Mouse (Mus musculus) lung, embryonic 14.5 days (tissue): ENCODE measurements around the gene Aftph. TPM values are rescaled to one million over a fixed set of nuclear protein-coding genes. Genes with fewer than 3 reads are reported as not detected.
A peak's percentile ranks its signal among the peaks of the same experiment; 100 is the strongest.

ENCODE experiments used
- ATAC-seq: fragments of 200-750 bp; cut with Nextera tagmentation; 2 replicates; pipeline ENCODE4 v1.8.0; 2017; ENCODE audit warnings: mild to moderate bottlenecking, moderate TSS enrichment, moderate library complexity; ENCODE audit not compliant: insufficient read depth
- DNase-seq: peaks from one replicate; pipeline ENCODE4 v3.0.0-alpha.2; 2015
- H3K27ac ChIP-seq: fragments of 300-500 bp; sonication (generic); 2 replicates; pipeline ENCODE4 v1.5.1; 2014; ENCODE audit warnings: low read depth, mild to moderate bottlenecking, moderate library complexity
- H3K27me3 ChIP-seq: fragments of 300-500 bp; sonication (generic); 2 replicates; pipeline ENCODE4 v1.6.1; 2014; ENCODE audit warnings: low read length, control low read depth; ENCODE audit not compliant: insufficient read depth
- H3K36me3 ChIP-seq: fragments of 300-500 bp; sonication (generic); 2 replicates; pipeline ENCODE4 v1.6.1; 2014; ENCODE audit warnings: control low read depth; ENCODE audit not compliant: insufficient read depth
- H3K4me1 ChIP-seq: fragments of 300-500 bp; sonication (generic); 2 replicates; pipeline ENCODE4 v1.6.1; 2014; ENCODE audit warnings: antibody characterized with exemption, control low read depth; ENCODE audit not compliant: insufficient read depth
- H3K4me2 ChIP-seq: fragments of 300-500 bp; sonication (generic); 2 replicates; pipeline ENCODE4 v1.6.1; 2014; ENCODE audit warnings: mild to moderate bottlenecking
- H3K4me3 ChIP-seq: fragments of 300-500 bp; sonication (generic); 2 replicates; pipeline ENCODE4 v1.5.1; 2014; ENCODE audit warnings: low read depth, low read length
- H3K9ac ChIP-seq: fragments of 300-500 bp; sonication (generic); 2 replicates; pipeline ENCODE4 v1.6.1; 2014
- H3K9me3 ChIP-seq: fragments of 300-500 bp; sonication (generic); 2 replicates; pipeline ENCODE4 v1.6.1; 2016; ENCODE audit warnings: low read depth, low read length, control low read depth
- CTCF ChIP-seq: IDR thresholded peaks from 2 replicates; pipeline ENCODE4 v1.5.1; 2016; ENCODE audit warnings: antibody characterized with exemption, low read depth
- WGBS: fragments of 180-500 bp; shearing (Covaris S2); extraction: QIAGEN DNeasy Blood & Tissue Kit; methylation state at CpG from one replicate; pipeline ENCODE4 v1.1.7; 2014; 5-methylcytosine and 5-hydroxymethylcytosine counted together
- polyA plus RNA-seq: library from polyadenylated mRNA; unstranded; fragments of >200 nt; fragmentation: Nextera tagmentation; extraction: Ambion mirVana; gene quantifications from 2 replicates; pipeline ENCODE4 v1.2.1, GENCODE M21; 2014

The Aftph gene
- polyA plus RNA-seq, 1 experiment from 2014 or later, result 20.4 TPM

- no peak for TF ChIP-seq CTCF
- no peak overlapping the region for H3K9ac ChIP-seq
- H3K4me3 ChIP-seq, result no peak overlapping the region
- no peak overlapping the region for H3K27ac ChIP-seq
- H3K4me1 ChIP-seq, result 0 out of 2 replicates have a peak, but pooled peaks cover 2% of the 10 kb centered on the region
- DNase-seq, result no peak
- H3K36me3 ChIP-seq, result peaks cover 15% of the 10 kb centered on the region; the same call in 1 of the 2 replicates
- H3K27me3 ChIP-seq, result no peaks in the 10 kb centered on the region
- H3K9me3 ChIP-seq, result no peaks in the 10 kb centered on the region
- 85% methylated on average over 2 of the region's 2 CpGs for WGBS
- H3K4me2 ChIP-seq, result no peak overlapping the region
- ATAC-seq, result no peak
Observed at GRCm38 (mm10) chr11:20728044-20728443, 13.3 kb downstream of the Aftph start.

GRCm38 (mm10) chr11:20723572-20723971 is 17.8 kb downstream of the Aftph start:
- H3K27me3 ChIP-seq, result no peaks in the 10 kb centered on the region
- no peak for TF ChIP-seq CTCF
- H3K27ac ChIP-seq, result no peak overlapping the region
- no peak overlapping the region for H3K4me2 ChIP-seq
- no peak overlapping the region for H3K9ac ChIP-seq
- H3K4me3 ChIP-seq, result no peak overlapping the region
- ATAC-seq (no peak), DNase-seq (no peak)
- 76% methylated on average over 5 of the region's 5 CpGs for WGBS
- H3K4me1 ChIP-seq, result no peaks in the 10 kb centered on the region
- peaks cover 25% of the 10 kb centered on the region; the same call in 1 of the 2 replicates for H3K36me3 ChIP-seq
- H3K9me3 ChIP-seq, result no peaks in the 10 kb centered on the region

GRCm38 (mm10) chr11:20712068-20712671 is 29.2 kb downstream of the Aftph start:
- Histone ChIP-seq H3K9ac (no peak overlapping the region), H3K4me2 (no peak overlapping the region), H3K4me3 (no peak overlapping the region), H3K4me1 (no peaks in the 10 kb centered on the region), H3K9me3 (no peaks in the 10 kb centered on the region), H3K27ac (no peak overlapping the region), H3K36me3 (no peaks in the 10 kb centered on the region), H3K27me3 (no peaks in the 10 kb centered on the region)
- DNase-seq, result no peak
- TF ChIP-seq CTCF, result no peak
- 65% methylated on average over 9 of the region's 9 CpGs for WGBS
- ATAC-seq, result no peak

- DNase-seq (peak; percentile 93), ATAC-seq (peak; percentile 73)
- Histone ChIP-seq H3K27ac (no peak overlapping the region), H3K4me2 (no peak overlapping the region), H3K9me3 (no peaks in the 10 kb centered on the region), H3K4me3 (no peak overlapping the region), H3K27me3 (no peaks in the 10 kb centered on the region), H3K9ac (no peak overlapping the region), H3K36me3 (peaks cover 9% of the 10 kb centered on the region; the same call in 1 of the 2 replicates), H3K4me1 (no peaks in the 10 kb centered on the region)
- WGBS, result 5% methylated on average over 4 of the region's 4 CpGs
- peak; percentile 97 for TF ChIP-seq CTCF
Observed at GRCm38 (mm10) chr11:20691000-20691399, 50.4 kb downstream of the Aftph start.

GRCm38 (mm10) chr11:20681679-20682078 is 59.7 kb downstream of the Aftph start:
- H3K4me1 ChIP-seq, result no peaks in the 10 kb centered on the region
- DNase-seq (no peak), ATAC-seq (no peak)
- peaks cover 15% of the 10 kb centered on the region; the same call in 1 of the 2 replicates for H3K36me3 ChIP-seq
- H3K4me2 ChIP-seq, result no peak overlapping the region
- WGBS, result 87% methylated on average over 5 of the region's 5 CpGs
- H3K27ac ChIP-seq, result no peak overlapping the region
- H3K27me3 ChIP-seq, result no peaks in the 10 kb centered on the region
- no peaks in the 10 kb centered on the region for H3K9me3 ChIP-seq
- no peak for TF ChIP-seq CTCF
- H3K9ac ChIP-seq, result no peak overlapping the region
- H3K4me3 ChIP-seq, result no peak overlapping the region

GRCm38 (mm10) chr11:20680781-20681180 is 60.6 kb downstream of the Aftph start:
- Histone ChIP-seq H3K4me1 (no peaks in the 10 kb centered on the region), H3K9ac (no peak overlapping the region), H3K27me3 (no peaks in the 10 kb centered on the region), H3K4me3 (no peak overlapping the region), H3K9me3 (no peaks in the 10 kb centered on the region), H3K36me3 (peaks cover 9% of the 10 kb centered on the region; the same call in 1 of the 2 replicates), H3K4me2 (no peak overlapping the region), H3K27ac (no peak overlapping the region)
- DNase-seq, result no peak
- TF ChIP-seq CTCF, result no peak
- 82% methylated on average over 5 of the region's 5 CpGs for WGBS
- no peak for ATAC-seq

- H3K9ac ChIP-seq, result no peak overlapping the region
- no peaks in the 10 kb centered on the region for H3K4me1 ChIP-seq
- DNase-seq (no peak), ATAC-seq (no peak)
- peaks cover 2% of the 10 kb centered on the region; the same call in 1 of the 2 replicates for H3K36me3 ChIP-seq
- no peak overlapping the region for H3K27ac ChIP-seq
- TF ChIP-seq CTCF, result no peak
- WGBS, result 71% methylated on average over 2 of the region's 2 CpGs
- H3K9me3 ChIP-seq, result no peaks in the 10 kb centered on the region
- H3K4me2 ChIP-seq, result no peak overlapping the region
- H3K27me3 ChIP-seq, result no peaks in the 10 kb centered on the region
- no peak overlapping the region for H3K4me3 ChIP-seq
Observed at GRCm38 (mm10) chr11:20679396-20679795, 62.0 kb downstream of the Aftph start.
